Mouse (Mus musculus): Measurements from ENCODE around the gene Rffl. TPM values are rescaled to one million over a fixed set of nuclear protein-coding genes. Genes with fewer than 3 reads are reported as not detected.

The Rffl gene
- polyA plus RNA-seq, 1 experiment from 2014 or later, result 18.8 TPM

DNA sequence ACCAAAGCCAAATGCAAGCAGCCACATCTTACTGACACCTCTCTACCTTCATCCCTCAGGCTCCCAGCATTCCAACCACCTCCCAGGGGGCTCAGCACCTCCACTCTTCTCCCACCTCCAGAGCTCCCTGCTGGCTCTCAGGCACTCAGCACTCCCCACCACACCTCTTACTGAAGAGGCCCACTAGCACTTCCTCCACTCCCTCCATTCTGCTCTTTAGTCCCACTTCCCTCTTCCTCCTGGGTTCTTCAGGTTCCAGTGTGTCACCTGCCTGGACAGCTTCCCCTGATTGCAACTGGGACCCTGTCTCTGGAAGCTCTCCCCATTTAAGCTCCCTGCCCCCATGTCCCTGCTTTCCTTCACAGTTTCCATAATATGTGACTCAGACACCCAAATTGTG, 44.2 kb downstream of the Rffl start:
- no peak overlapping the region for H3K4me3 ChIP-seq (replicated peaks)
- H3K36me3 ChIP-seq, result no peaks in the 10 kb centered on the region
- no peak overlapping the region for H3K9ac ChIP-seq (replicated peaks)
- H3K4me2 ChIP-seq, result no peak overlapping the region
- peaks cover 12% of the 10 kb centered on the region for H3K4me1 ChIP-seq (replicated peaks)
- ATAC-seq (ENCODE audit: insufficient number of reproducible peaks, insufficient read depth, low FRiP score, low TSS enrichment, low read depth), result no peak
- no peaks in the 10 kb centered on the region for H3K27me3 ChIP-seq
- no peak overlapping the region for H3K27ac ChIP-seq
- H3K9me3 ChIP-seq, result no peaks in the 10 kb centered on the region

DNA sequence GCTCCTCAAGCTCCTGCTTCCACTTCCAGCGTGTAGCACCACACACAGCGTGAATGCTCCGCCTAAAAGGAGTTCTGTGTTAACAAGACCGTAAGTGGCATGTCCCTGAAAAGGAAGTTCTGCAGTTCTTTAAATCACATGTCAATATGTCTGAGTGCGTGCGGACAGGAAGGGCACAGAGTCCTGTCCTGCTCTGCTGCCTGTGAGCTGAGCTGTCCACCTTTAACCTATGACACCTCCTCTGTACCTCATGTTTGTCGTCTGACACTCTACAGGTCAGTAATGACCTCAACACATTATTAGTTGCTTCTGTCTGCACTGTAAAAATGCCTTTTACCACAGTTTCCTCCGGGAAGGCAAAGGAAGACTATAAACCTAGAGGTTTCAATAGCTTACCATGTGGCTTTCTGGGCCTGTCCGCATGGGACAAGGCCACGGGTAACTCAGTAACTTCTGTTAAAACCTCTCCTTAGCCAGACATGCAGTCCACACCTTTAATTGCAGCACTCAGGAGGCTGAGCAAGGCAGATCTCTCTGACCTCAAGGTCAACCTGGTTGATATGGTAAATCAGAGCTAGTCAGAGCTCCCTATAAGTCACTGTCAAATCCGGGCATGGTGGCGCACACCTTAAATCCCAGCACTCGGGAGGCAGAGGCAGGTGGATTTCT, 50.1 kb downstream of the Rffl start:
- no peak overlapping the region for H3K4me3 ChIP-seq (replicated peaks)
- H3K4me2 ChIP-seq, result no peak overlapping the region
- H3K27me3 ChIP-seq, result no peaks in the 10 kb centered on the region
- WGBS, result 60% methylated on average over 13 of the region's 13 CpGs
- no peak overlapping the region for H3K27ac ChIP-seq
- no peak overlapping the region for H3K9ac ChIP-seq (replicated peaks)
- peaks cover 5% of the 10 kb centered on the region; the same call in 1 of the 2 replicates for H3K4me1 ChIP-seq (replicated peaks)
- H3K36me3 ChIP-seq, result peaks cover 7% of the 10 kb centered on the region; the same call in 1 of the 2 replicates
- no peak for ATAC-seq (ENCODE audit: insufficient number of reproducible peaks, insufficient read depth, low FRiP score, low TSS enrichment, low read depth)
- no peaks in the 10 kb centered on the region for H3K9me3 ChIP-seq

DNA sequence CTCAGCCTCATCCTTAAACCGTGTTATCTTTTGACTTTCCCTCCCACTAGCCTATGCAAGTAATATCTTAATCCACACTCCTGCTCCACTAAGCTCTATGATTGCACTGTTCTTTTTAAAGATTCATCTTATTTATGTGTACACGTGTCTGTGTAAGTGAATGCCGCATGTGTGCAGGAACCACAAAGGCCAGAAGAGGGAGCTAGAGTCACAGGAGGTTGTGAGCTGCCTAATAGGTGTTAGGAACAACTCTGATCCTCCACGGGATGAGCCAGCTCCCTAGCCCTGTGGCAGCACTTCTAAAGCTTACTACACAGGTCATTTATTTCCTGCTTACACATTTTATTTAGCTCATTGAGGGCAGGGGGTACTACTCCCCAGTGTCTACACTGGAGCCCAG, 51.7 kb downstream of the Rffl start:
- no peak for ATAC-seq (ENCODE audit: insufficient number of reproducible peaks, insufficient read depth, low FRiP score, low TSS enrichment, low read depth)
- Histone ChIP-seq H3K27me3 (no peaks in the 10 kb centered on the region), H3K4me3 (replicated peaks) (no peak overlapping the region), H3K4me2 (no peak overlapping the region), H3K36me3 (peaks cover 7% of the 10 kb centered on the region; the same call in 1 of the 2 replicates), H3K9ac (replicated peaks) (no peak overlapping the region), H3K27ac (no peak overlapping the region), H3K9me3 (no peaks in the 10 kb centered on the region), H3K4me1 (replicated peaks) (peaks cover 5% of the 10 kb centered on the region; the same call in 1 of the 2 replicates)
- 49% methylated on average over 4 of the region's 4 CpGs for WGBS

DNA sequence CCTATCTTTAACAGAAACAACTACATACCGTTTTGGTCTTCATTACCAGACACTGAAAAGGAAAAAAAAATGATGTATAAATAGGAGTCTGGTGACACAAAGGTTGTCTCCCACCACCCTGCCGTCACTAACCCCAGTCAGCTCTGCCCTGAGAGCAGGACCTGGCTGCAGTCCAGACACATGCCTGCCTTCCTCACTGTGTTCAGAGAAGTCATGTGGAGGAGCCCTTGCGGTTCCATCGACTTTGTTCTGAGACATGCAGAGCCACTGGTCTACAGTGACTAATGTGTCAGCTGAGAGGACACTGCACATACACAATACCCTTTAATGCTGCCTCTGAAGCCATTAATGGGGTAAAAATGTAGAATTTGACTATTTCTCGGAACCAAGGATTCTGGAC, 62.5 kb downstream of the Rffl start:
- H3K4me2 ChIP-seq, result no peak overlapping the region
- no peak overlapping the region for H3K27ac ChIP-seq
- no peak overlapping the region for H3K9ac ChIP-seq (replicated peaks)
- peaks cover 29% of the 10 kb centered on the region for H3K36me3 ChIP-seq
- H3K4me1 ChIP-seq (replicated peaks), result no peaks in the 10 kb centered on the region
- ATAC-seq (ENCODE audit: insufficient number of reproducible peaks, insufficient read depth, low FRiP score, low TSS enrichment, low read depth), result no peak
- no peaks in the 10 kb centered on the region for H3K27me3 ChIP-seq
- WGBS, result 93% methylated on average over 5 of the region's 5 CpGs
- no peaks in the 10 kb centered on the region for H3K9me3 ChIP-seq
- no peak overlapping the region for H3K4me3 ChIP-seq (replicated peaks)

DNA sequence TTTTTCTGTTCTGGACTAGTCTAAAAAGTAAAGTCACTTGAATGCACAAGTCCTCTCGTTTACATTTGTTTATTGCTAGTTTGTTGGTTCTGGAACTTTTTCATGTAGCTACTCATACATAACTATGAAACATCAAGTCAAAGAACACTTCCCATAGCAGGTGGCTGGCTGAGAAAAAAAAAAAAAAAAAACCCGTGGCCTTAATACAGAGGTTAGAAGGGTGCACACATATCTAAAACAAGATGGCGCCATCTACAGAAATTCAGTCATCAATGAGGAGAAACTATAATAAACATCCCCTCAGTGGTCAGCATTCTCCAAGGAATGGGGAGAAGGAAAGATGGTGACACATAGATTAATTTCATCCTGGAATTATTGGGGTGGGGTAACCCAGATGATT, 63.6 kb downstream of the Rffl start:
- no peaks in the 10 kb centered on the region for H3K4me1 ChIP-seq (replicated peaks)
- no peak overlapping the region for H3K4me3 ChIP-seq (replicated peaks)
- H3K27ac ChIP-seq, result no peak overlapping the region
- no peak overlapping the region for H3K9ac ChIP-seq (replicated peaks)
- no peaks in the 10 kb centered on the region for H3K27me3 ChIP-seq
- H3K9me3 ChIP-seq, result no peaks in the 10 kb centered on the region
- peaks cover 40% of the 10 kb centered on the region for H3K36me3 ChIP-seq
- WGBS, result 86% methylated on average over 3 of the region's 3 CpGs
- H3K4me2 ChIP-seq, result no peak overlapping the region
- ATAC-seq (ENCODE audit: insufficient number of reproducible peaks, insufficient read depth, low FRiP score, low TSS enrichment, low read depth), result no peak

DNA sequence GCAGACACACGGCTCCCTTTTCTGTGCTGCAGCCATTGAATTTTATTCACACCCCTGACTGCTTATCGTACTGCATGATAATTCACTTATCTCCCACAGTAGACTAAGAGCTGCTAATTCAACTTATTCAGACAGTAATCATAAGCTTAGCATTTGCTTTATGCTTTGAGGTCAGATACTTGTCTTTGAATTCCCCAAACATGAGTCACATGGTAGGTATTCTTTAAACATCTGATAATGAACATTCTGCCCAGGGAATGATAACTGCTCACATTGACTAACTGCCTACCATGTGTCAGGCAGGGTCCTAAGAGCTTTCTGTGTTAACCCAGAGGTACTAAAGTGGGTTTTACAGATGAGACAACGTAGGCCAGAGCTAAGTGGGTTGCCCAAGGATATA, 64.4 kb downstream of the Rffl start:
- no peak overlapping the region for H3K4me2 ChIP-seq
- WGBS, result 90% methylated on average over 3 of the region's 3 CpGs
- H3K4me1 ChIP-seq (replicated peaks), result no peaks in the 10 kb centered on the region
- no peak for ATAC-seq (ENCODE audit: insufficient number of reproducible peaks, insufficient read depth, low FRiP score, low TSS enrichment, low read depth)
- H3K27me3 ChIP-seq, result no peaks in the 10 kb centered on the region
- peaks cover 45% of the 10 kb centered on the region for H3K36me3 ChIP-seq
- H3K9ac ChIP-seq (replicated peaks), result no peak overlapping the region
- H3K9me3 ChIP-seq, result no peaks in the 10 kb centered on the region
- no peak overlapping the region for H3K27ac ChIP-seq
- no peak overlapping the region for H3K4me3 ChIP-seq (replicated peaks)

DNA sequence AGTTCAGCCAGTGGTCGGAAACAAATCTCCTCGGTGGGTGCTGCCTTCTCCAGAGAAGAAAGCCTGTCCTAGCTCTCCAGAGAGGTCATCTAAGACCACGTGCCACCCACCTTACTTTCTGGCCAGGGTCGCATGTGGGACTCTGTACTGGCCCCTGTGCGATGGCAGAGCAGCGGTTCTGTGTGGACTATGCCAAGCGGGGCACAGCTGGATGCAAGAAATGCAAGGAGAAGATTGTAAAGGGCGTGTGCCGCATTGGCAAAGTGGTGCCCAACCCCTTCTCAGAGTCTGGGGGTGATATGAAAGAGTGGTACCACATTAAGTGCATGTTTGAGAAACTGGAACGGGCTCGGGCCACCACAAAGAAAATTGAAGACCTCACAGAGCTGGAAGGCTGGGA, 87.6 kb downstream of the Rffl start:
- H3K36me3 ChIP-seq, result peaks cover 53% of the 10 kb centered on the region
- no peak overlapping the region for H3K27ac ChIP-seq
- 90% methylated on average over 11 of the region's 11 CpGs for WGBS

DNA sequence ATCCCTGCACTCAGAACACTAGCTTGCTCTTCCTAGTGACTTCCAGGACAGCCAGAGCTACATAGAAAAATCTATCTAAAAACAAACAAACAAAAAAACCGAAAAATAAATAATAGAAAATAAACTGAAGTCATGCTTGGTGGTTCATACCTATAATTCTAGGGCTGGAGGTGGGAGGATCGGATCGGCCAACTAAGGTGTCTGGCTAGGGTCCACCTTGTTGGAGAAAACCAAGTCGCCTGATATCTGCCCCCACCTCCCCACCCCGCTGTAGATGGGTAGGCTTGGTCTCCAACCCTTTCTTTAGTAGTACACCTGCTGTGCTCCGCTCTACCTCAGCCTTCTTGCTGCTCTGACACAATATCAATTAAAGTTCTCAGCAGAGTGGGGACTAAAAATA, 88.8 kb downstream of the Rffl start:
- WGBS, result 45% methylated on average over 6 of the region's 6 CpGs
- Histone ChIP-seq H3K9me3 (no peaks in the 10 kb centered on the region), H3K4me3 (replicated peaks) (peak overlapping the region; percentile 89), H3K4me2 (peak overlapping the region; percentile 55), H3K27me3 (no peaks in the 10 kb centered on the region), H3K4me1 (replicated peaks) (peaks cover 17% of the 10 kb centered on the region), H3K36me3 (peaks cover 41% of the 10 kb centered on the region), H3K27ac (0 out of 2 replicates have a peak overlapping the region, but pooled peaks have one; percentile 98), H3K9ac (replicated peaks) (peak overlapping the region; percentile 96)
- ATAC-seq (ENCODE audit: insufficient number of reproducible peaks, insufficient read depth, low FRiP score, low TSS enrichment, low read depth), result no peak

More for the DNA sequence above, 87.6 kb downstream of the Rffl start:
- H3K27me3 ChIP-seq, result no peaks in the 10 kb centered on the region
- H3K4me1 ChIP-seq (replicated peaks), result peaks cover 17% of the 10 kb centered on the region
- ATAC-seq (ENCODE audit: insufficient number of reproducible peaks, insufficient read depth, low FRiP score, low TSS enrichment, low read depth), result no peak
- H3K4me3 ChIP-seq (replicated peaks), result no peak overlapping the region
- H3K4me2 ChIP-seq, result no peak overlapping the region
- H3K9me3 ChIP-seq, result no peaks in the 10 kb centered on the region
- no peak overlapping the region; the same call in 1 of the 2 replicates for H3K9ac ChIP-seq (replicated peaks)

DNA sequence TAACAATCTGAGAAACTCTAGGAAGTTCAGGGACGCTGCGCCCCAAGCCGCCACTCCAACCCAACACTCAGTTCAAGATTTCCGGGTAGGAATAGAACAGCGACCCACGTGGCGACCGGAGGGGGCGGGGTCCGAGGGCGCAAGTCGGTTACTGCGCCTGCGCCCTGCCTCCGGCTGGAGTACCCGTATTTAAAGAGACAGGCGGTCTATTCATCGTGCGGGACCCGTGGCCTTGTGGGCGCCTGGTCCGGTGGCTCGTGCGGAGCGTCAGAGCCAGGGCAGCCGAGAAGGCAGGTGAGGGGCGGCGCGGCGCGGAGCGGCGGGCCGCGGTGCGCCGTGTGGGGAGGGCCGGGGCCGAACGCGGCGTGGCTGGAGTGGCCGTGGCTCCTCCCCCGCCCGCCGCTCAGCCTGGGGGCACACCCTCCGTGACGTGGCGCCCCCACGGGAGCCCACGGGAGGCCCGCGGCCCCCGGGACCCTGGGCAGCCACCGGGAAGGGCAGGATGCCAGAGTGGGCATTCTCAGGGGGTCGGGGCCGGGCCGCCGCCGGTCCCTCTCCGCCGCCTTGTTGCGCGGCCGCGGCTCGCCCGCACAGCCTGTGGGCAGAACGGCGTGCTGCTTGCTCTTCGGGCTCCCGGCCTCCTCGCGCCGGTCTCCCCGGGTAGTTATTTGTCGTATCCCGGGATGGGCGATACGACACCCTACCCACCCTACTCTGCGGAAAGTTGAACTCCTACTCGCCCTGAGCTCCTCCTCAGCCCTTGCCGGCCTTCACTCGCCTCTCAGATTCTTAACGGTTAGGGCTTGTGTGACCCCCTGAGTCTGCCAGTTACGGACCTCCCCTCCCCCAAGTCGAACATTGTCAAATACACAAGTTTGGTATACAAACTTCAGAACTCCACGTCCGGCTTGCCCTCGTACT, 89.8 kb downstream of the Rffl start, which contains the start of gene Lig3:
Lig3 (plus strand) TSS at position 126 of the 921 bp plus-strand sequence.
- Histone ChIP-seq H3K4me2 (peak within 1 kb of the TSS; percentile 55), H3K27me3 (no peaks in the 10 kb centered on the region), H3K4me3 (replicated peaks) (peak within 1 kb of the TSS; percentile 89), H3K4me1 (replicated peaks) (peaks cover 17% of the 10 kb centered on the region), H3K36me3 (peaks cover 31% of the 10 kb centered on the region), H3K27ac (peak within 1 kb of the TSS; percentile 98), H3K9ac (replicated peaks) (peak within 1 kb of the TSS; percentile 96), H3K9me3 (no peaks in the 10 kb centered on the region)
- under 1% methylated on average over 74 of the region's 90 CpGs for WGBS
- peak; percentile 93 for ATAC-seq (ENCODE audit: insufficient number of reproducible peaks, insufficient read depth, low FRiP score, low TSS enrichment, low read depth)

DNA sequence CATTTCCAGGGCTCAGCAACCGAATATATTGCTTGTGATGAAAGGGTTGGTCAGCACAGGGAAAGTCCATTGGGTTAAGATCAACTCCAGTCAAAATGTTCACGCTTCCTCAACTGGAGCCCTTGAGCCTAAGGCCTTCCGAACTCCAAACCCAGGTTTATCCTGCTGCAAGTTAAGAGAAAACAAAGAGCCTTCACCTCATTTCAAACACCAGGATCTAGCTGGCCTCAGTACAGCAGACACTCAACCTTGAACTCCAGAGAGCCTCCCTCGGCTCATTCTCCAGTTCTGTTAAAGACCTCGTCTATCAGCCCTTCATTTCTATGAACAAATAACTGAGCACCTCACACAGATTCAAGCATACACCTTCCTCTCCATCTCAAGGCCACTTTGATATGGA, 90.9 kb downstream of the Rffl start:
- H3K27ac ChIP-seq, result no peak overlapping the region
- H3K27me3 ChIP-seq, result no peaks in the 10 kb centered on the region
- no peaks in the 10 kb centered on the region for H3K9me3 ChIP-seq
- H3K9ac ChIP-seq (replicated peaks), result peak overlapping the region; percentile 96
- WGBS, result 58% methylated on average over 5 of the region's 5 CpGs
- peak overlapping the region; percentile 55 for H3K4me2 ChIP-seq
- H3K4me3 ChIP-seq (replicated peaks), result peak overlapping the region; percentile 89
- no peak for ATAC-seq (ENCODE audit: insufficient number of reproducible peaks, insufficient read depth, low FRiP score, low TSS enrichment, low read depth)
- peaks cover 17% of the 10 kb centered on the region for H3K4me1 ChIP-seq (replicated peaks)
- H3K36me3 ChIP-seq, result peaks cover 20% of the 10 kb centered on the region

DNA sequence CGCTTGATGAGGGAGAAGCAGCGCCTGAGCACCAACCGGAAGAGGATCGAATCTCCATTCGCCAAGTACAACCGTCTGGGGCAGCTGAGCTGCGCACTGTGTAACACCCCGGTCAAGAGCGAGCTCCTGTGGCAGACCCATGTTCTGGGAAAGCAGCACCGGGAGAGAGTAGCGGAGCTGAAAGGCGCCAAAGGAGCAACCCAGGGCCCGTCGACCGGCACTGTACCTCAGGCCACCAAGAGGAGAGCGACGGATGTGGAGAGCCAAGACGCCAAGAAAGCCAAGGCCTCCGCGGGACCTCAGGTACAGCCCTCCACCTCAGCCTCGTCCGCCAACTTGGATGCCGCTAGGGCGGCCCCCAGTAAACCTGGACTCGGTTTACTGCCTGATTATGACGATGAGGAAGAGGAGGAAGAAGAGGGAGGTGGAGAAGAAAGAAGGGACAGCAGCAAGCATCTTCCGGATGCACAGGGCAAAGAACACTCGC, 106.5 kb downstream of the Rffl start:
- Histone ChIP-seq H3K4me1 (replicated peaks) (peaks cover 21% of the 10 kb centered on the region), H3K4me3 (replicated peaks) (peak overlapping the region; percentile 94), H3K4me2 (peak overlapping the region; percentile 90), H3K9ac (replicated peaks) (peak overlapping the region; percentile 92), H3K27ac (peak overlapping the region; percentile 95), H3K27me3 (no peaks in the 10 kb centered on the region), H3K9me3 (peaks cover 4% of the 10 kb centered on the region; the same call in 1 of the 2 replicates), H3K36me3 (peaks cover 11% of the 10 kb centered on the region; the same call in 1 of the 2 replicates)
- 1% methylated on average over 28 of the region's 28 CpGs for WGBS
- ATAC-seq (ENCODE audit: insufficient number of reproducible peaks, insufficient read depth, low FRiP score, low TSS enrichment, low read depth), result peak; percentile 84
